Comparison of ENCODE assay signal across 8 mouse cellular contexts in genomic region chr16:70568341-70569265, GRCm38 (mm10).
DNase-seq lines count a peak whose midpoint lies in the region; ATAC-seq and TF ChIP-seq lines count a peak whose summit lies in the region.

No protein-coding gene starts in this region.

- DNase-seq in lung, embryonic 14.5 days: peak; percentile 94
- no peak for DNase-seq in lung, adult 2 months
- peak; percentile 33 for DNase-seq in c-Kit-positive CD71-negative TER-119-negative erythroid progenitor cells, embryonic 14.5 days (ENCODE audit: low read depth)
- DNase-seq in induced T-regulatory cell, adult 2 months (ENCODE audit: low read depth): peak; percentile 59
- DNase-seq in left cerebral cortex, postnatal 10 days (ENCODE audit: extremely low spot score in 1 of 2, low spot score in 2 of 2): peak; percentile 37 to 85
- no peak for DNase-seq in spleen, adult 12 weeks (ENCODE audit: low spot score)

- intact Hi-C loops in left cerebral cortex, postnatal 10 days (cut with DNase I): loop anchor here (10.0 kb wide), 1 partner anchor 254 kb away; the partner anchor contains the start of gene Gbe1

- no peaks in the 10 kb centered on the region for H3K27me3 ChIP-seq in lung, embryonic 14.5 days (ENCODE audit: insufficient read depth, low read length)
- H3K27me3 ChIP-seq in forebrain, embryonic 16.5 days (replicated peaks; ENCODE audit: control insufficient read depth, insufficient read depth, low read length): no peaks in the 10 kb centered on the region

- H3K27ac ChIP-seq in lung, embryonic 14.5 days (ENCODE audit: low read depth): no peak overlapping the region
- no peak overlapping the region for H3K27ac ChIP-seq in forebrain, embryonic 16.5 days (ENCODE audit: low read length)

- H3K36me3 ChIP-seq in lung, embryonic 14.5 days (ENCODE audit: insufficient read depth): no peaks in the 10 kb centered on the region
- H3K36me3 ChIP-seq in forebrain, embryonic 16.5 days (ENCODE audit: control insufficient read depth, insufficient read depth): no peaks in the 10 kb centered on the region

- ATAC-seq in lung, embryonic 14.5 days (ENCODE audit: insufficient read depth): peak; percentile 69; the same call in 1 of the 2 replicates
- peak; percentile 87 for ATAC-seq in forebrain, embryonic 16.5 days
- ATAC-seq in monocyte, adult 5-6 weeks (replicated peaks; ENCODE audit: insufficient number of reproducible peaks, low FRiP score, low TSS enrichment, poor library complexity, severe bottlenecking): 0 out of 2 replicates have a peak, but pooled peaks have one; percentile 27

- peak; percentile 72 for TF ChIP-seq CTCF in lung, embryonic 14.5 days (IDR thresholded peaks at IDR 0.05; ENCODE audit: low read depth)
- no peak for TF ChIP-seq CTCF in lung, adult 2 months (IDR thresholded peaks at IDR 0.05; ENCODE audit: insufficient read depth, low read length)

- no peak for TF ChIP-seq POLR2A in lung, adult 2 months (IDR thresholded peaks at IDR 0.05; ENCODE audit: borderline replicate concordance, extremely low read depth, low read depth, low read length)

- WGBS in lung, embryonic 14.5 days: 52% methylated on average over 23 of the region's 23 CpGs
- WGBS in lung, adult 2 months: 52% methylated on average over 23 of the region's 23 CpGs
- 52% methylated on average over 23 of the region's 23 CpGs for WGBS in forebrain, embryonic 16.5 days

- H3K4me3 ChIP-seq in lung, embryonic 14.5 days (ENCODE audit: low read depth, low read length): no peak overlapping the region
- H3K4me3 ChIP-seq in lung, adult 2 months (replicated peaks; ENCODE audit: extremely low read depth, low read depth, low read length): no peak overlapping the region
- H3K4me3 ChIP-seq in forebrain, embryonic 16.5 days (replicated peaks; ENCODE audit: low read length): peak overlapping the region; percentile 6; the same call in 1 of the 2 replicates

- H3K9me3 ChIP-seq in lung, embryonic 14.5 days (ENCODE audit: low read depth, low read length): no peaks in the 10 kb centered on the region
- H3K9me3 ChIP-seq in forebrain, embryonic 16.5 days (ENCODE audit: control insufficient read depth, low read length): no peaks in the 10 kb centered on the region

- H3K9ac ChIP-seq in lung, embryonic 14.5 days: no peak overlapping the region
- H3K9ac ChIP-seq in forebrain, embryonic 16.5 days (replicated peaks; ENCODE audit: low read depth, low read length): no peak overlapping the region; the same call in 1 of the 2 replicates

- no peaks in the 10 kb centered on the region for H3K4me1 ChIP-seq in lung, embryonic 14.5 days (ENCODE audit: insufficient read depth)
- no peaks in the 10 kb centered on the region for H3K4me1 ChIP-seq in lung, adult 2 months (ENCODE audit: control insufficient read depth, insufficient read depth, low read length)
- no peaks in the 10 kb centered on the region for H3K4me1 ChIP-seq in forebrain, embryonic 16.5 days (replicated peaks; ENCODE audit: control insufficient read depth, insufficient read depth, low read length)

- no peak overlapping the region for H3K4me2 ChIP-seq in lung, embryonic 14.5 days
- H3K4me2 ChIP-seq in forebrain, embryonic 16.5 days (ENCODE audit: low read length): peak overlapping the region; percentile 28

Comparison
In these comparisons a context has a peak if more than half of its experiments do, and no peak if none do; other contexts are left out.
1. DNase-seq: peak in lung, embryonic 14.5 days (single experiment), c-Kit-positive CD71-negative TER-119-negative erythroid progenitor cells, embryonic 14.5 days (single experiment), induced T-regulatory cell, adult 2 months (single experiment) and left cerebral cortex, postnatal 10 days (2 of 2); none in lung, adult 2 months (single experiment) and spleen, adult 12 weeks (single experiment).
2. ATAC-seq: peak in every context shown above with its lines; median percentile 87 in forebrain, embryonic 16.5 days; 69 in lung, embryonic 14.5 days; 27 in monocyte, adult 5-6 weeks.